Mouse (Mus musculus): Measurements from ENCODE around the gene Insyn1. TPM values are rescaled to one million over a fixed set of nuclear protein-coding genes. Genes with fewer than 3 reads are reported as not detected.

Insyn1 gene
- polyA plus RNA-seq, 1 experiment = 45.2 TPM

DNA sequence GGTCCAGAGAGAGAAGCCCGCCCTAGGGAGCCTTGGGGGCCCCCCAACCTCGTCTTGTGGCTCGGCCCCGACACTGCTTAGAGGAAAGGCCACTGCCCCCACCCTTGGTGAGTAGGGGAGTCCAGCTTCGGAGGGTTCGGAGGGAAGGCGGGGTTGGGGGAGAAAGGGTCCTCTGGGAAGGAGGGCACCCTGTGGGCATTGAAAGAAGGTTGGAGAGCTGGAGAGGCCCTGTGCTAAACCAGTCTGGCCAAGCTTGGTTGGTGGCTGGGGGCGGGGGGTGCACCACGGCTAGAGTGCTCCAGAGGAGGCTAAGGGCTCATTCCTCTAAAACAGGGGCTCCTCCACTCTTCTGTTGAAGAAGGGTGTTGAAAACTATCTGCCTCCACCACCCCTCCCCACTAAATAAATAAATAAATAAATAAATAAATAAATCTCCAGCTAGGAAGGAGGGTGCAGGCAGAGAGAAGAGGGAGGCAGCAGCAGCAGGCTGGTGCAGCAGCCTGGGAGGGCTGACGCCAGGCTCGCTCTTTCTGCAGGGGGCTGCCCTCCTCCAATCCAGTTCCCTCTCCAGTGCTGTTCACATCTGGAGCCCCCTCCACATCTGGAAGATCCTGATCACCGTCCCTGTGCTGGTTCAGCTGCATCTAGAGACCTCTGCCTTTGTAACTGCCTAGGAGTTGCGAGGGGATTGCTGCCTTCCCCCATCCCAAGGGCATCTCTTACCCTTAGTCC, 896 bp downstream of the Insyn1 start:
- TF ChIP-seq CTCF (IDR thresholded peaks at IDR 0.05; ENCODE audit: borderline replicate concordance, extremely low read depth, insufficient read depth, insufficient read length) (no peak), POLR2A (IDR thresholded peaks at IDR 0.05; ENCODE audit: borderline replicate concordance, extremely low read depth, insufficient read depth, insufficient read length, poor library complexity, severe bottlenecking) (no peak)
- peak; percentile 56 for DNase-seq (ENCODE audit: low read depth)

DNA sequence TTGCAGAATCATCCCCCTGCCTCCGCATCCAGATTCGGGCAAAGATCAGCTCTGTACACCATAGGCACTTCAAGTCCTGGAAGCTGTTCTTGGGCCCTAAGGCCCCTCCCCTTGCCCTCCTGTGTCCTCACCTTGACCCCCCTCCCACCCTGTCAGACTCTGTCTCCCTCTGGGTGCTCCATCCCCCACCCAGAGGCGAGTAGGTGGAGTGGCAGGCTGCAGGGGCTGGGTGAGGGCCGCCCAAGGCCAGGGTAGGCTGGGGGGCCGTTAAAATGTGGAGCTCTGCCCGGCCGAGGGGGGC, 1.4 kb downstream of the Insyn1 start:
- TF ChIP-seq CTCF (IDR thresholded peaks at IDR 0.05; ENCODE audit: borderline replicate concordance, extremely low read depth, insufficient read depth, insufficient read length) (no peak), POLR2A (IDR thresholded peaks at IDR 0.05; ENCODE audit: borderline replicate concordance, extremely low read depth, insufficient read depth, insufficient read length, poor library complexity, severe bottlenecking) (no peak)
- DNase-seq (ENCODE audit: low read depth) = no peak

- TF ChIP-seq CTCF (IDR thresholded peaks at IDR 0.05; ENCODE audit: borderline replicate concordance, extremely low read depth, insufficient read depth, insufficient read length) (no peak), POLR2A (IDR thresholded peaks at IDR 0.05; ENCODE audit: borderline replicate concordance, extremely low read depth, insufficient read depth, insufficient read length, poor library complexity, severe bottlenecking) (no peak)
- DNase-seq (ENCODE audit: low read depth) = no peak
Observed at GRCm38 (mm10) chr9:58490391-58490790, 2.0 kb downstream of the Insyn1 start.

DNA sequence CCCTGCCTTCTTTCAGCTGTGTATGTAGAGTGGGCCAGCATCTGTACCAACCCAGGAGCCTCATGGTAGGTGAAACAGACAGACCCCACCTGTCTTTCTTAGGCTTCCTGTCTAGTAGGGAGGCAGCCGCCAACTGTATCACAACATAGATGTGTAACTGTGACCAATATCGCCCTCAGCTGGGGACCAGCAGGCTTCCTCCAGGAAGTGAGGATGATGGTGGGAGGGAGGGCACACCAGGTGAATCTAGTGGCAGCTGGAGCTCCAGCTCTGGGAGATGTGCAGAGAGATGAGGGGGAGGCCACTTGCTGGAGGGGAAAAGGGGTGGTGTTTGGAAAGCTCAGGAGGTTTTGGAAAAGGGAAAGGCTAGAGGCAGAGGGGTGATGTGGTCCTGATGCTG, 6.6 kb downstream of the Insyn1 start:
- TF ChIP-seq POLR2A (IDR thresholded peaks at IDR 0.05; ENCODE audit: borderline replicate concordance, extremely low read depth, insufficient read depth, insufficient read length, poor library complexity, severe bottlenecking) (no peak), CTCF (IDR thresholded peaks at IDR 0.05; ENCODE audit: borderline replicate concordance, extremely low read depth, insufficient read depth, insufficient read length) (peak; percentile 3; the same call in 1 of the 2 replicates)
- no peak for DNase-seq (ENCODE audit: low read depth)

GRCm38 (mm10) chr9:58496470-58497182, 8.2 kb downstream of the Insyn1 start:
- peak; percentile 49 for DNase-seq (ENCODE audit: low read depth)
- TF ChIP-seq CTCF (IDR thresholded peaks at IDR 0.05; ENCODE audit: borderline replicate concordance, extremely low read depth, insufficient read depth, insufficient read length) = peak; percentile 37; the same call in 1 of the 2 replicates
- no peak for TF ChIP-seq POLR2A (IDR thresholded peaks at IDR 0.05; ENCODE audit: borderline replicate concordance, extremely low read depth, insufficient read depth, insufficient read length, poor library complexity, severe bottlenecking)

- TF ChIP-seq CTCF (IDR thresholded peaks at IDR 0.05; ENCODE audit: borderline replicate concordance, extremely low read depth, insufficient read depth, insufficient read length) (no peak), POLR2A (IDR thresholded peaks at IDR 0.05; ENCODE audit: borderline replicate concordance, extremely low read depth, insufficient read depth, insufficient read length, poor library complexity, severe bottlenecking) (no peak)
Observed at GRCm38 (mm10) chr9:58497942-58498341, 9.5 kb downstream of the Insyn1 start.

GRCm38 (mm10) chr9:58500946-58501345, 12.5 kb downstream of the Insyn1 start:
- DNase-seq (ENCODE audit: low read depth) = no peak
- TF ChIP-seq CTCF (IDR thresholded peaks at IDR 0.05; ENCODE audit: borderline replicate concordance, extremely low read depth, insufficient read depth, insufficient read length) (no peak), POLR2A (IDR thresholded peaks at IDR 0.05; ENCODE audit: borderline replicate concordance, extremely low read depth, insufficient read depth, insufficient read length, poor library complexity, severe bottlenecking) (no peak)

More at GRCm38 (mm10) chr9:58497942-58498341, 9.5 kb downstream of the Insyn1 start:
- DNase-seq (ENCODE audit: low read depth) = no peak

GRCm38 (mm10) chr9:58507216-58508005, 19.0 kb downstream of the Insyn1 start:
- DNase-seq (ENCODE audit: low read depth) = no peak
- TF ChIP-seq POLR2A (IDR thresholded peaks at IDR 0.05; ENCODE audit: borderline replicate concordance, extremely low read depth, insufficient read depth, insufficient read length, poor library complexity, severe bottlenecking) = no peak
- no peak for TF ChIP-seq CTCF (IDR thresholded peaks at IDR 0.05; ENCODE audit: borderline replicate concordance, extremely low read depth, insufficient read depth, insufficient read length)

- no peak for TF ChIP-seq CTCF (IDR thresholded peaks at IDR 0.05; ENCODE audit: borderline replicate concordance, extremely low read depth, insufficient read depth, insufficient read length)
- DNase-seq (ENCODE audit: low read depth) = no peak
Observed at GRCm38 (mm10) chr9:58510452-58510851, 22.0 kb downstream of the Insyn1 start.

DNA sequence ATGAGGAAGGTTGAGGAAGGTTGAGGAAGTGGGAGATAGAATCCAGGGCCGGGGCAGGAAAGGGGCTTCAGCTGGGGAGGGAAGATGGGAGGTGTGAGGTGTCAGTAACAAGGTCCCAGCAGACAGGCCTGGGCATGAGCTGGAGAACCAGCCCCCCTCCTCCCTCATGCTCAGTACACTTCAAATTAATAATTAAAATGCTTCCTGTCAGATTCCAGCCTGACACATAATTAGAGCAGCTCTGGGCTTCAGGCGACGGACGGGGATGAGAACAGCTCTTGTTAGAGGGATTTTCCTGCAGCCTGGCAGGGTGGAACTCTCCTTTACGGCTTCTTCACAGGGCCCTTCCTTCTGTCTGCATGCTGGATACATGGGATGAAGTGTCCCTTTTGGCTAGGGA, 25.3 kb downstream of the Insyn1 start:
- peak; percentile 80 for DNase-seq (ENCODE audit: low read depth)
- TF ChIP-seq CTCF (IDR thresholded peaks at IDR 0.05; ENCODE audit: borderline replicate concordance, extremely low read depth, insufficient read depth, insufficient read length) = no peak
- no peak for TF ChIP-seq POLR2A (IDR thresholded peaks at IDR 0.05; ENCODE audit: borderline replicate concordance, extremely low read depth, insufficient read depth, insufficient read length, poor library complexity, severe bottlenecking)

DNA sequence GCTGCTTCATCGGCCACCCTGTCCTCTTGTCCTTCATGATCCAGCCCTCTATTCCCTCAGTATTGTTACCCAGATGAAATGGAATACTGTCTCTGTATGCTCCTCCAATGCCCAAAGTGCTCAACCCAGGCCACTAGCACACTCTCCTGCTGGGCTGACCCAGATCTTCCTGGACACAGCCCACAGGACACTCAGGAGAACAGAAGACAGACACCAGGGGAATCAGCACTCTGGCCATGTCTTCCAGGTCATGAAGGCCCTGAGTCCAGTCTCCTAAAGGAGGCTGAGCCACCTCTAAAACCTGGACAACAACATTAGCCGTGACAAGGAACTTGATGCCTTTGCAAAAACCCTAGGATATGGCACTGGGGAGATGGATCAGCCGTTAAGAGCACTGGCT, 28.1 kb downstream of the Insyn1 start:
- TF ChIP-seq POLR2A (IDR thresholded peaks at IDR 0.05; ENCODE audit: borderline replicate concordance, extremely low read depth, insufficient read depth, insufficient read length, poor library complexity, severe bottlenecking) (no peak), CTCF (IDR thresholded peaks at IDR 0.05; ENCODE audit: borderline replicate concordance, extremely low read depth, insufficient read depth, insufficient read length) (no peak)

More for the DNA sequence above, 28.1 kb downstream of the Insyn1 start:
- no peak for DNase-seq (ENCODE audit: low read depth)

Measured in brain, embryonic 14.5 days (tissue).